8 mouse cellular contexts compared by ENCODE assay signal in the genomic region with DNA sequence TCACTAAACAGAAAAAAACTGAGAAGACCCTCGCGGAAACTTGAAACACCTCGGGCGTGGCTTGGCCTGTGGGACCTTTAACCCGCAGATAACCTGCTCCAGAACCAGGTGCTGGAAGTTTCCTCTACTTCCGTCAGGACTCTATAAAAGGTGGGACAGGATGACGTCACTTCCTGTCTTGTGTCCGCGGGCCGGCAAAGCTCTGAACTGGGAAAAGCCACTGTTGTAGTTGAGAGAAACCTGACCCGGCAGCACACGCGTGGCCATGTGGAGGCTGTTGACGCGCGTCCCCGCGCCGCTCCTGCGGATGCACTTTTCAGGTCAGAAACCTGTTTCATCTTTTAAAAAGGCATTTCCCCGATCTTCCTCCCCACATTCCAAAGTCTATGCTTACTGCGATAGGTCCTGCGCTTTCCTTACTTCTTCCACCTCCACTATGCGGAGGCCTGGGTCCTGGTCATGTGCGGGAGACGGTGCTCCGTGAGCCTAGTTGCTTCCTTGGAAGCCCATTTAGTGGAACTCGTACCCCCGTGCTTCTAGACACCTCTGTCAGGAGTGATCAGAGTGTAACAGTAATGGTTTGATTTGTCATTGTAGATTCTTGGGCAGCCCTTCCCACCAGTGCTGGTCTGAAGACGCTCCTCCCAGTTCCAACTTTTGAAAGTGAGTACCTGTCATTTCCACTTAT. TPM values are rescaled to one million over a fixed set of nuclear protein-coding genes. Genes with fewer than 3 reads are reported as not detected.
DNase-seq lines count a peak whose midpoint lies in the region; ATAC-seq and TF ChIP-seq lines count a peak whose summit lies in the region.

Mrpl16 (plus strand) TSS at position 187 of the 688 bp plus-strand sequence.

- peak; percentile 92 for ATAC-seq in forebrain, embryonic 15.5 days (replicated peaks)
- peak; percentile 69; the same call in 1 of the 2 replicates for ATAC-seq in neutrophil, adult 5-6 weeks (ENCODE audit: extremely low read depth, insufficient number of reproducible peaks, low FRiP score, poor library complexity, severe bottlenecking)

- no peak within 1 kb of the TSS for H3K27ac ChIP-seq in ES-E14 (ENCODE audit: insufficient read depth, low read depth, low read length, poor library complexity, severe bottlenecking)
- H3K27ac ChIP-seq in forebrain, embryonic 15.5 days (replicated peaks), result peak within 1 kb of the TSS; percentile 57

- H3K9ac ChIP-seq in ES-E14 (ENCODE audit: insufficient read depth, low read depth, low read length, poor library complexity, severe bottlenecking), result peak within 1 kb of the TSS; percentile 85
- H3K9ac ChIP-seq in forebrain, embryonic 15.5 days (replicated peaks), result peak within 1 kb of the TSS; percentile 64

- TF ChIP-seq POLR2A in lung, adult 2 months (IDR thresholded peaks at IDR 0.05; ENCODE audit: borderline replicate concordance, extremely low read depth, low read depth, low read length), result peak; percentile 66; the same call in 1 of the 2 replicates

- peaks cover 8% of the 10 kb centered on the region for H3K36me3 ChIP-seq in ES-E14 (ENCODE audit: control insufficient read depth, insufficient read depth, low read length, poor library complexity, severe bottlenecking)
- peaks cover 25% of the 10 kb centered on the region; the same call in 1 of the 2 replicates for H3K36me3 ChIP-seq in forebrain, embryonic 15.5 days

- WGBS in forebrain, embryonic 15.5 days, result under 1% methylated on average over 30 of the region's 30 CpGs
- under 1% methylated on average over 30 of the region's 30 CpGs for WGBS in lung, adult 2 months

- DNase-seq in ES-E14 (ENCODE audit: low read depth, low spot score), result peak; percentile 91
- DNase-seq in cerebellum, adult 11-12 months, result peak; percentile 87
- DNase-seq in heart, postnatal 25 days (ENCODE audit: low spot score), result peak; percentile 64
- DNase-seq in layer of hippocampus, adult 18-20 months (ENCODE audit: low spot score in 2 of 2), result peak; percentile 78 to 94
- DNase-seq in lung, adult 2 months, result peak; percentile 87
- peak; percentile 64 to 79 for DNase-seq in thymus, adult 18-20 months

- TF ChIP-seq CTCF in lung, adult 2 months (IDR thresholded peaks at IDR 0.05; ENCODE audit: insufficient read depth, low read length), result no peak

- in situ Hi-C loops in ES-E14 (cut with MboI; ENCODE audit: low sequenced_read_pairs in 2 of 2, unreplicated experiment in 2 of 2), result no loop called here

- H3K27me3 ChIP-seq in forebrain, embryonic 15.5 days, result 0 out of 2 replicates have a peak, but pooled peaks cover 3% of the 10 kb centered on the region

- no peaks in the 10 kb centered on the region for H3K4me1 ChIP-seq in ES-E14 (ENCODE audit: control insufficient read depth in 2 of 2, insufficient read depth in 2 of 2, low read length in 2 of 2, poor library complexity in 1 of 2)
- peaks cover 13% of the 10 kb centered on the region for H3K4me1 ChIP-seq in forebrain, embryonic 15.5 days
- peaks cover 2% of the 10 kb centered on the region; the same call in 1 of the 2 replicates for H3K4me1 ChIP-seq in lung, adult 2 months (ENCODE audit: control insufficient read depth, insufficient read depth, low read length)

- intact Hi-C loops in heart, postnatal 25 days (cut with DNase I), result loop anchor here (10.0 kb wide), 1 partner anchor 174 kb away; no protein-coding TSS in a partner anchor

- H3K4me3 ChIP-seq in ES-E14 (ENCODE audit: insufficient read depth in 1 of 2, low read depth in 1 of 2, low read length in 2 of 2, poor library complexity in 1 of 2, severe bottlenecking in 1 of 2), result peak within 1 kb of the TSS; percentile 82 to 88
- H3K4me3 ChIP-seq in forebrain, embryonic 15.5 days, result peak within 1 kb of the TSS; percentile 63
- H3K4me3 ChIP-seq in lung, adult 2 months (replicated peaks; ENCODE audit: extremely low read depth, low read depth, low read length), result peak within 1 kb of the TSS; percentile 81

- H3K9me3 ChIP-seq in ES-E14 (ENCODE audit: control insufficient read depth, insufficient read depth, low read depth, low read length), result no peaks in the 10 kb centered on the region
- no peaks in the 10 kb centered on the region for H3K9me3 ChIP-seq in forebrain, embryonic 15.5 days

- H3K4me2 ChIP-seq in forebrain, embryonic 15.5 days (replicated peaks), result peak within 1 kb of the TSS; percentile 67

TF ChIP-seq in ES-E14, 5 proteins besides CTCF, POLR2A, EP300 and RAD21:
- no peak for TF ChIP-seq ZNF384 (IDR thresholded peaks at IDR 0.05; ENCODE audit: low read depth, low read length)
- TF ChIP-seq HCFC1 (IDR thresholded peaks at IDR 0.05; ENCODE audit: borderline replicate concordance, insufficient read depth, low read length), result peak; percentile 71; the same call in 1 of the 2 replicates
- peak; percentile 52; the same call in 1 of the 2 replicates for TF ChIP-seq CHD2 (IDR thresholded peaks at IDR 0.05; ENCODE audit: low read depth, low read length)
- no peak for TF ChIP-seq ZC3H11A (IDR thresholded peaks at IDR 0.05; ENCODE audit: borderline replicate concordance, low read depth, low read length)
TF ChIP-seq in ES-E14: peak in this region for 2.

RNA-seq across cellular contexts. Expression of gene Mrpl16, which starts in this region (rescaled TPM):
- total RNA-seq in ES-E14 (2012; rRNA removed), result 31.9 and 36.0 TPM in 2 replicates
- polyA plus RNA-seq in forebrain, embryonic 15.5 days (2015; fragmentation: Nextera tagmentation; extraction: Ambion mirVana), result 39.9 and 42.9 TPM in 2 replicates
- 100 to 1,000 TPM; 103 to 108 TPM for total RNA-seq in heart, postnatal 25 days (2021)
- 10 to 100 TPM; 35.3 to 36.1 TPM for total RNA-seq in layer of hippocampus, adult 18-20 months (2021)
- 4.8 and 6.6 TPM in 2 replicates for polyA plus RNA-seq in lung, adult 2 months (2012; rRNA removed)
- 23.6 and 24.1 TPM in 2 replicates for total RNA-seq in neutrophil, adult 5-6 weeks (2017)
